Mouse (Mus musculus) kidney, postnatal 36 days (tissue): ENCODE results near the gene Tap1.

Experiments used
- DNase-seq, 2 experiments: peaks; one replicate each; pipeline ENCODE4 v3.0.0; 2021 to 2022; ENCODE audit warnings: mixed read lengths in 2 of 2

The Tap1 gene

GRCm38 (mm10) chr17:34234926-34235325 is 47.6 kb downstream of the Tap1 start:
- DNase-seq: peak; percentile 77 to 92

DNA sequence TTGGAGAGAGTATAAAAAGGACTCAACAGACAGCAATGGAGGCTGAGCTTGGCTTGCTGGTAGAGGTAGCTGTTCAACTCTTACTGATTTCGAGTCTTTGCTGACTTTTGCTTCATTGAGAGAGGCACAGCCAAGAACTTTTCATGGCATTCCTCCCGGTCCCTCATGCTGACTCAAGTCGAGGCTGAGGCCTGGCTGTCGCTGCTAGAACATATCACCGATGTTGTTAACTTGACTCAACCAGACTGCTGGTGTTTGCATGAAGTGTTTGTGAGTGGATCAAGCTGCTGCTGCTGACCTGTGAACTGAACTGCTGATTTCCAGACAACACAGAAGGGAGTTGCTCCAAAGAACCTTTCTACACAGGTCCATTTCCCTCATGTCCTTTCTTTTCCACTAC is 49.3 kb downstream of the Tap1 start:
- DNase-seq: no peak

DNA sequence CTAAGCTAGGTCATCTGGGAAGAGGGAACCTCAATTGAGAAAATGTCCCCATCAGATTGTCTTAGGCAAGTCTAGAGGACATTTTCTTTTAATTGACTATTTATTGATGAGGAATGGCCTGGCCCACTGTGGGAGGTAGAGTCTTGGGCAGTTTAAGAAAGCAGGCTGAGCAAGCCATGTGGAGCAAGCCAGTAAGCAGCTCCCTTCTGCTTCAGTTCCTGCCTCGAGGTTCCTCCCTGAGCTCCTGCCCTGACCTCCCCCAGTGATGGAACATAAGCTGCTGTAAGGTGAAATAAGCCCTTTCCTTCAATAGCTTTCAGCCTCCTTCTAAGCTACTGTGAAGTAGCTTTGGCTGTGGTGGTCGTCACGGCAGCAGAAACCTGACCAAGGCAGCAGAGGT is 50.4 kb downstream of the Tap1 start:
- no peak for DNase-seq

- DNase-seq: peak; percentile 63 to 64
Observed at GRCm38 (mm10) chr17:34238706-34239105, 51.4 kb downstream of the Tap1 start, which contains the start of gene H2-Ob. Gene H2-Ob (plus strand): TSS chr17:34238903.

GRCm38 (mm10) chr17:34239601-34240041 is 52.3 kb downstream of the Tap1 start:
- peak; percentile 14 to 44 for DNase-seq

DNA sequence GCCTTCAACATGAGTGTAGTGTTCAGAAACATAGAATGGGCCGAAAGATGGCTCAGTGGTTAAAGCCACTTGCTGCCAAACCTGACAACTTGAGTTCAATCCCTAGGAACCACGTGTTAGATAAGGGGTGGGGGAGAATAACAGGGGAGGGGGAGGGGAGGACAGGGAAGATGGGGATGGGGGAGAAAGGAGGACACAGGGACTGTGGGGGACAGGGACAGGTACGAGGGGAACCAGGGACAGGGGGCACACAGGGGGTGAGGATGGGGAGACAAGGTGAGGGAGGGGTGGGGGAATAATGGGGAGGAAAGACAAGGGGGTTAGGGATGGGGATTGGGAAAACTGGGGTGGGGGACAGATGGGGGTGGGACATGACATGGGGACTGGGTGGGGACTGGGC is 53.0 kb downstream of the Tap1 start:
- DNase-seq: no peak

DNA sequence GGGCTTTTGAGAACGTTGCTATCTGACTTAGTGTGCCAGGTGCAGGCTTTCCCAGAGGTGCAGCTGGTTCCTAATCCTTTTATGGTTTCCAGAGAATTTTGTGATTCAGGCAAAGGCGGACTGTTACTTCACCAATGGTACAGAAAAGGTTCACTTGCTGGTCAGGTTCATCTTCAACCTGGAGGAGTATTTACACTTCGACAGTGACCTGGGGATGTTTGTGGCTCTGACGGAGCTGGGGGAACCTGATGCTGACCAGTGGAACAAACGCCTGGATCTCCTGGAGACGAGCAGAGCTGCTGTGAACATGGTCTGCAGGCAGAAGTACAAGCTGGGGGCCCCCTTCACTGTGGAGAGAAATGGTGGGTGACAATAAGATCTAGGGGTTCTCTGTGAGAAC is 53.6 kb downstream of the Tap1 start:
- no peak for DNase-seq

GRCm38 (mm10) chr17:34244656-34245055 is 57.3 kb downstream of the Tap1 start:
- no peak for DNase-seq
